Mouse (Mus musculus) intestine, embryonic 16.5 days (tissue): Measurements from ENCODE around the gene Gosr1. TPM values are rescaled to one million over a fixed set of nuclear protein-coding genes. Genes with fewer than 3 reads are reported as not detected.

Experiments
- polyA plus RNA-seq: library from polyadenylated mRNA; unstranded; fragments of >200 nt; fragmentation: Nextera tagmentation; extraction: Ambion mirVana; gene quantifications from 2 replicates; pipeline ENCODE4 v1.2.1, GENCODE M21; 2015

Gene Gosr1
- polyA plus RNA-seq, 1 experiment from 2014 or later, result 28.5 TPM

Other genes with a start within 250 kb of the Gosr1 start
- gene Abr, start 141.3 kb downstream of the Gosr1 start, polyA plus RNA-seq, result 29.5 and 35.1 TPM in 2 replicates
- gene Bhlha9, start 91.1 kb downstream of the Gosr1 start, polyA plus RNA-seq, result 0.18 TPM in 1 of 2 replicates, not detected in the other
- 0.66 and 0.94 TPM in 2 replicates for gene Trarg1, start 83.8 kb downstream of the Gosr1 start, polyA plus RNA-seq
- gene Cpd, start 83.4 kb upstream of the Gosr1 start, polyA plus RNA-seq, result 4.7 and 5.4 TPM in 2 replicates
- 2.7 and 6.9 TPM in 2 replicates for gene Tmigd1, start 138.6 kb upstream of the Gosr1 start, polyA plus RNA-seq
- 113 and 119 TPM in 2 replicates for gene Blmh, start 161.2 kb upstream of the Gosr1 start, polyA plus RNA-seq
- gene Slc6a4, start 235.0 kb upstream of the Gosr1 start, polyA plus RNA-seq, result 24.4 and 28.3 TPM in 2 replicates